Mouse (Mus musculus) heart, embryonic 15.5 days (tissue): ENCODE data around the gene Arhgap10. TPM values are rescaled to one million over a fixed set of nuclear protein-coding genes. Genes with fewer than 3 reads are reported as not detected.
A peak's percentile ranks its signal among the peaks of the same experiment; 100 is the strongest.

ENCODE experiments used
- ATAC-seq: fragments of 200-750 bp; cut with Nextera tagmentation; replicated peaks from 2 replicates; pipeline ENCODE4 v1.8.0; 2017; ENCODE audit warnings: low read depth, moderate TSS enrichment; ENCODE audit not compliant: insufficient number of reproducible peaks, insufficient read depth, low FRiP score
- H3K27ac ChIP-seq: fragments of 300-500 bp; sonication (generic); 2 replicates; pipeline ENCODE4 v1.5.1; 2015; ENCODE audit warnings: mild to moderate bottlenecking, inconsistent platforms
- H3K27me3 ChIP-seq: fragments of 300-500 bp; sonication (generic); 2 replicates; pipeline ENCODE4 v1.6.1; 2015; ENCODE audit warnings: inconsistent platforms
- H3K36me3 ChIP-seq: fragments of 300-500 bp; sonication (generic); 2 replicates; pipeline ENCODE4 v1.6.1; 2015; ENCODE audit warnings: mild to moderate bottlenecking, inconsistent platforms
- H3K4me1 ChIP-seq: fragments of 300-500 bp; sonication (generic); replicated peaks from 2 replicates; pipeline ENCODE4 v1.6.1; 2015; ENCODE audit warnings: inconsistent platforms
- H3K4me2 ChIP-seq: fragments of 300-500 bp; sonication (generic); 2 replicates; pipeline ENCODE4 v1.6.1; 2015; ENCODE audit warnings: inconsistent platforms, mild to moderate bottlenecking, moderate library complexity
- H3K4me3 ChIP-seq: fragments of 300-500 bp; sonication (generic); 2 replicates; pipeline ENCODE4 v1.5.1; 2015; ENCODE audit warnings: mild to moderate bottlenecking, inconsistent platforms
- H3K9ac ChIP-seq: fragments of 300-500 bp; sonication (generic); 2 replicates; pipeline ENCODE4 v1.6.1; 2015; ENCODE audit warnings: mild to moderate bottlenecking, inconsistent platforms
- H3K9me3 ChIP-seq: fragments of 300-500 bp; sonication (generic); replicated peaks from 2 replicates; pipeline ENCODE4 v1.6.1; 2016; ENCODE audit warnings: inconsistent platforms
- WGBS: fragments of 180-500 bp; shearing (Covaris S2); methylation state at CpG from one replicate; pipeline ENCODE4 v1.1.7; 2015; ENCODE audit warnings: mixed read lengths; 5-methylcytosine and 5-hydroxymethylcytosine counted together
- polyA plus RNA-seq: library from polyadenylated mRNA; unstranded; fragments of >200 nt; fragmentation: Nextera tagmentation; extraction: Ambion mirVana; gene quantifications from 2 replicates; pipeline ENCODE4 v1.2.1, GENCODE M21; 2015

Gene Arhgap10
- polyA plus RNA-seq, 1 experiment from 2014 or later, result 29.3 TPM

DNA sequence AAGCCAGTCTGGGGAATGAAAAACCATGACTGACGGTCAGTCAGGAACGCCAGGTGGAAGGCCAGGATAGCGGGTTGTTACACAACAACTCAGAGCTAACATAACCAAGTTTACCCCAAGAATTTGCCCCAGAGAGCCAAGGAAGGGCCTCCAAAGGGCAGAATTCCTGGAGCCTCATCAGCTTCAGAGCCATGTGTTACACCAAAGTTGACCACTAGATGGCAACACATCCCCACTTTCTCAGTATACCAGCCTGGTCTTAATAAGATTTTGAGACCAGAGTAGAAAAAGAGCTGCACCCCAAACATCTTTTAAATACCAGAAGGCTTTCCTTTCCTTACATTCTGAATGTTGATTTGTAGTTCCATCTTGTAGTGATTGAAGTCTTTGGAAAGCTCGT is 98.0 kb downstream of the Arhgap10 start:
- no peak for ATAC-seq
- Histone ChIP-seq H3K36me3 (peaks cover 11% of the 10 kb centered on the region; the same call in 1 of the 2 replicates), H3K4me3 (no peak overlapping the region), H3K9ac (no peak overlapping the region), H3K4me1 (peaks cover 4% of the 10 kb centered on the region; the same call in 1 of the 2 replicates), H3K9me3 (no peaks in the 10 kb centered on the region), H3K4me2 (no peak overlapping the region), H3K27me3 (no peaks in the 10 kb centered on the region), H3K27ac (no peak overlapping the region)
- 55% methylated on average over 4 of the region's 4 CpGs for WGBS

DNA sequence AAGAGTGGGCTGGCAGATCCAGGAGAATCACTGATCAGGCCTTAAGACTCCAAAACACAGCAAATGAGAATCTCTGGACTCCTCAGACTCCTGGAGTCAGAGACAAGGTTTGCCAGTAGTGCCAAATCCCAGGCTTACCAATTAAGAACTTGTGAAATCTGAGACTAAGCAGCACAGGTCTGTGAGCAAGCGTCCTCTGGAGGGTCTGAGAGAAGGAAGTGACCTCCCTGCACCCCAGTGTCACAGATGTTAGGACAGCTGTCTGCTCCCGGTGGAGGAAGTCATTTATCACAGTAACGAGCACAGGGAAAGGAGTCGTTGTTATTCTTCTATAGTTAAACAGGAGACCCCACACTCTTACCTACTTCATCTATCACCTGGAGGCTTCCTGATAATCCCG is 101.0 kb downstream of the Arhgap10 start:
- no peak overlapping the region for H3K9ac ChIP-seq
- H3K4me3 ChIP-seq, result no peak overlapping the region
- 33% methylated on average over 5 of the region's 5 CpGs for WGBS
- H3K4me2 ChIP-seq, result no peak overlapping the region
- H3K4me1 ChIP-seq, result no peaks in the 10 kb centered on the region
- H3K27me3 ChIP-seq, result no peaks in the 10 kb centered on the region
- H3K27ac ChIP-seq, result no peak overlapping the region
- no peak for ATAC-seq
- peaks cover 31% of the 10 kb centered on the region for H3K36me3 ChIP-seq
- H3K9me3 ChIP-seq, result no peaks in the 10 kb centered on the region

DNA sequence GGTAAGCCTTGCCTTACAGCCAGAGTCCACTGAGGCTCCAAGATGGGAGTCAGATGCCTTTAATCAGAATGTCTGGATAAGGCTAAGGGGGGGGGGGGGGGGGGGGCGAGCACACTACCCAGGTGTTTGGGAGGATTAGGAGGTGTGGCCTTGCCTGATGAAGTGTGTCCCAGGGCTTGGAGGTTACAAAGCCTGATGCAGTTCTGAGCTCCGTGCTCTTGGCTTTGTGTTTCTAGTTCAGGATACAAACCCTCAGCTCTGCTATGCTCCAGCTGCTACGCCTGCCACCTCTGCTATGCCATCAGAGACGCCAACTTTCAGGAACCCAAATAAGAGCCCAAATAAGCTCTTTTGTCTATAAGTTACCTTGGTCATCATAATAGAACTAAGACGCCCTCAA is 101.7 kb downstream of the Arhgap10 start:
- Histone ChIP-seq H3K27ac (no peak overlapping the region), H3K36me3 (peaks cover 38% of the 10 kb centered on the region), H3K4me3 (no peak overlapping the region), H3K4me2 (no peak overlapping the region), H3K27me3 (no peaks in the 10 kb centered on the region), H3K9ac (no peak overlapping the region), H3K4me1 (no peaks in the 10 kb centered on the region), H3K9me3 (no peaks in the 10 kb centered on the region)
- no peak for ATAC-seq
- WGBS, result 89% methylated on average over 4 of the region's 5 CpGs

DNA sequence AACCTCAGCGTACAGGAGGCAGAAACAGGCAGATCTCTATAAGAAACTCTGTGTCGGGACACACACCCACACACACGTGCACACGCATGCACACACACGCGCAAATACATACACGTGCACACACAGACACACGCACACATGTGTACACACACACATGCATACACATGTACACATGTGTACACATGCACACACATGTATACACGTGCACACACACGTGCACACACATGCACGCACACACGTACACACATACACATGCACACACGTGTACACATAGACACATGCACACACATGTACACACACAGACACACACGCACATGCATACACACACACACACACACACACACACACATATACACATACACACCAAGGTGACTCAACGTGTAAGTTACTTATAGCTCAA is 106.5 kb downstream of the Arhgap10 start:
- Histone ChIP-seq H3K9ac (no peak overlapping the region), H3K9me3 (no peaks in the 10 kb centered on the region), H3K4me2 (no peak overlapping the region), H3K4me1 (peaks cover 3% of the 10 kb centered on the region; the same call in 1 of the 2 replicates), H3K27me3 (no peaks in the 10 kb centered on the region), H3K4me3 (no peak overlapping the region), H3K27ac (no peak overlapping the region), H3K36me3 (peaks cover 40% of the 10 kb centered on the region)
- 98% methylated on average over 15 of the region's 15 CpGs for WGBS
- no peak for ATAC-seq

DNA sequence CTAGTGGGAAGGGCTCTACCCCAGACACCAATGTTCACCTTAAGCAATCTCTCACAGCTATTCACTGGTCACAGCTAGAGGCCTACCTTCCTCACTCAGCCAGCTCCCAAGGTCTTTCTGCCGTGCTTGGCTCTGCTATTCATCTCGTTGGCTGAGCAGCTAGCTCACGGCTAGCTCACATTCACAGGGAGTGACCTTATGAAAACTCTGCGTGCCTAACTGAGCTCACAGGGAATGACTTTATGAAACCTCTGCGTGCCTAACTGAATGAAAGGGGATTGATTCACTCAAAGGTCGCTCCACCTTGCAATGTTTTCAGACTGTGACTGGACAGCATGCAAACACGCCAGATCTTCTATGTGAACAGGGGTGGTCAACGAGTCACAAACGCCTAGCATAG is 107.4 kb downstream of the Arhgap10 start:
- WGBS, result 84% methylated on average over 9 of the region's 9 CpGs
- ATAC-seq, result no peak
- Histone ChIP-seq H3K9ac (no peak overlapping the region), H3K4me2 (no peak overlapping the region), H3K4me3 (no peak overlapping the region), H3K36me3 (peaks cover 40% of the 10 kb centered on the region), H3K27ac (no peak overlapping the region), H3K9me3 (no peaks in the 10 kb centered on the region), H3K27me3 (no peaks in the 10 kb centered on the region), H3K4me1 (peaks cover 3% of the 10 kb centered on the region; the same call in 1 of the 2 replicates)

DNA sequence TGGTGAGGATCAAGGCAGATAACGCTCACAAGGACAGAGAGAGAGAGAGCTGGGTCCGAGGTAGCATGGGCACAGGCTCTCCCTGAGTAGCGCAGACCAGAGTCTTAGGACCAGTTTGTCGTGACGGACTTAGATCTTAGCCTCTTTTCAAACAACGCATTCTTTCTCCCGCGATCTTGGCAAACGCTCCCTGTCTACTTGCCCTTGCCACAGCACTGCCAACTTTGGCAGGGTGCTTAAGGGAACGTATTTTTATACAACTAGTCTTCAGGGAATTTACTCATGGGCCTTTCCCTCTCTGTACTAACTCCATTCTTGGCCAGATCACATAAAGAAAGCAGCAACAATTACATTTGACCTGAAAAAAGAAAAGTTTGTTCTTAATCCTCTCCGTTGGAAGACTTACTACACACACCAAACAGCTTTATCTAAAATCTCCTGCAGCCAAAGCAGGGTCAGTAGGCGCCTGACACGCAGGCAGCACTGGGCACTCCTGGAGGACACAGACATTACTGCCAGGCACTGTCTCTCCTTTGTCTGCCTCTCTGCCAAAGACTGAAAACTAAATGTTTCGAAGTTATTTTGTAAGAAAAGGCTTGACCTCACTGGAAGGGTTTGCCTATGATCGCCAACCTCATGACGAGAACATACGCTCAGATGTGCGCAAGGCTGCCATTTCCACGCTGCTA is 109.1 kb downstream of the Arhgap10 start:
- WGBS, result 80% methylated on average over 19 of the region's 19 CpGs
- H3K4me1 ChIP-seq, result peaks cover 3% of the 10 kb centered on the region; the same call in 1 of the 2 replicates
- no peak overlapping the region for H3K4me2 ChIP-seq
- no peaks in the 10 kb centered on the region for H3K27me3 ChIP-seq
- H3K9me3 ChIP-seq, result no peaks in the 10 kb centered on the region
- no peak overlapping the region for H3K9ac ChIP-seq
- peak overlapping the region; percentile 34; the same call in 1 of the 2 replicates for H3K27ac ChIP-seq
- H3K4me3 ChIP-seq, result no peak overlapping the region
- ATAC-seq, result no peak
- H3K36me3 ChIP-seq, result peaks cover 34% of the 10 kb centered on the region

DNA sequence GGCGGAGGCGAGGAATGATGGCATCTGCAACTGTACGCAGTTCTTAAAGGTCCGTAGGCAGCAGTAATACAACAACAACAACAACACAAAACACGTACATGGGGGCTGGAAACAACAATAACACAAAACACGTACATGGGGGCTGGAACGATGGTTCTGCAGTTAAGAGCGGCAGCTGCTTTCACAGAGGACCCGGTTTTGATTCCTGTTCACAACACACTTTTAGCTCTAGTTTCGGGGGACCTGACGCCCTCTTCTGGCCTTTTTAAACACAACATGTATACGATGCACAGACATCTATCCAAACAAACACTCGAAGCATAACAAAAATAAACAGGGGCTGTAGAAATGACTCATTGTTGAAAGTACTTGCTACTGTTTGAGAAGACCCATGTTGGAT is 110.9 kb downstream of the Arhgap10 start:
- Histone ChIP-seq H3K27me3 (no peaks in the 10 kb centered on the region), H3K4me3 (no peak overlapping the region), H3K9me3 (no peaks in the 10 kb centered on the region), H3K27ac (no peak overlapping the region), H3K36me3 (peaks cover 20% of the 10 kb centered on the region; the same call in 1 of the 2 replicates), H3K4me1 (peaks cover 3% of the 10 kb centered on the region; the same call in 1 of the 2 replicates), H3K4me2 (no peak overlapping the region), H3K9ac (no peak overlapping the region)
- ATAC-seq, result no peak
- 85% methylated on average over 13 of the region's 13 CpGs for WGBS

DNA sequence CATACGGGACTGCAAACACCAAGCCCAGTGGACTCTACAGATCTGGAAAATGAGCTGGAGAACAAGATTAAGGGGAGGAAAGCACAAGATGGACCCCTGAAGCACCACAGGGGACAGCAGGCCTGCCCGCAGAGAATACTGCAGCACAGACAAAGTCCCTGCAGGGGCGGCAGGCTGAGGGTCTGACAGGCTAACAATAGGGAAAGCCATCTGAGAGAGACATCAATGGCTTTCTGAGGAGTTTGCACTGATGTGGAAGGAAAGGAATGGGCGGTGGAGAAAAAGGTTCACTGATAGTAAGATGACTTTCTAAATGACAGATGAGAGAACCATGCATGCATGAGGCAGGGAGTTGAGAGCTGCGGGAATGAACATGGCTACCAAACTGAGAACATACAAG is 111.3 kb downstream of the Arhgap10 start:
- Histone ChIP-seq H3K9ac (no peak overlapping the region), H3K4me3 (no peak overlapping the region), H3K27me3 (no peaks in the 10 kb centered on the region), H3K4me2 (no peak overlapping the region), H3K27ac (no peak overlapping the region), H3K9me3 (no peaks in the 10 kb centered on the region), H3K36me3 (peaks cover 16% of the 10 kb centered on the region; the same call in 1 of the 2 replicates), H3K4me1 (peaks cover 3% of the 10 kb centered on the region; the same call in 1 of the 2 replicates)
- no peak for ATAC-seq
- 88% methylated on average over 5 of the region's 5 CpGs for WGBS

DNA sequence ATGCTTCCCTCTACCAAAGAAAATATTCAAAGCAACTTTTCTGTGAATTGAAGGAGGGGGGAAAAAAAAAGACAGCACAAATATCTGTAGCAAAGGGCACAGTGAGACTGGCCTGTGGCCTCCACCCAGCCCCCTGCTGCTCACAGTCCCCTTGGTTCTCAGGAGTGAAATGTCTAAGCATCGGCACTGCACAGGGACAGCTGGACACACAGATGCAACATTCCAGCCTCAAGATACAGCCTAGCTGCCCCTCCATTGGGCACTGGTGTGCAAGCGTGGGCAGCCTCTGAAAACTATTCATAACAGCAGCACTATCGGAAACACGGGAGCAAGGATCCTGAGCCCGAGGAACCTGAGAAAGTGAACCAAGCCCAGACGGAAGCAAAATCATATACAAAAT is 113.7 kb downstream of the Arhgap10 start:
- WGBS, result 72% methylated on average over 6 of the region's 6 CpGs
- Histone ChIP-seq H3K4me1 (peaks cover 3% of the 10 kb centered on the region; the same call in 1 of the 2 replicates), H3K4me2 (no peak overlapping the region), H3K27ac (no peak overlapping the region), H3K9ac (no peak overlapping the region), H3K4me3 (no peak overlapping the region), H3K27me3 (no peaks in the 10 kb centered on the region), H3K9me3 (no peaks in the 10 kb centered on the region), H3K36me3 (peaks cover 21% of the 10 kb centered on the region; the same call in 1 of the 2 replicates)
- ATAC-seq, result no peak

DNA sequence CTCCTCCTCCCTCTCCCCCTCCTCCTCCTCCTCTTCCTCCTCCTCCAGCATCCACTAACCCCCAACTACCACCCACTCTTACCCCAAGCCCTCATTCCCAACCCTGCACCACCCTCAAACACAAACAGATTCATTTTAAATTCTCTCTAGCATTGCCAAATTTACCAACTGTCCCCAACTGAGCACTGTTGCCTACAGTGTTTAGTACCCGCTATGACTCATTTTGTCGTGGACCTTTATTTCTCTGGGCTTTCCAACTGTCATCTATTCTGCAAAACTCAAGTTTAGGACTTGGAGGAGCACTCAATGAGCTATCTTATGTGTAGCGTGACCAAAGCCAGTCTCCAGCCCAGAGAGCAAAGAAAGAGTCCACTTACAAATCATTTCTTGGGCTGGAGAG is 115.8 kb downstream of the Arhgap10 start:
- ATAC-seq, result no peak
- H3K9me3 ChIP-seq, result no peaks in the 10 kb centered on the region
- peaks cover 35% of the 10 kb centered on the region for H3K36me3 ChIP-seq
- no peak overlapping the region for H3K9ac ChIP-seq
- H3K4me2 ChIP-seq, result no peak overlapping the region
- H3K4me3 ChIP-seq, result no peak overlapping the region
- H3K27ac ChIP-seq, result no peak overlapping the region
- H3K27me3 ChIP-seq, result no peaks in the 10 kb centered on the region
- no peaks in the 10 kb centered on the region for H3K4me1 ChIP-seq
- WGBS, result 90% methylated on average over 3 of the region's 3 CpGs

DNA sequence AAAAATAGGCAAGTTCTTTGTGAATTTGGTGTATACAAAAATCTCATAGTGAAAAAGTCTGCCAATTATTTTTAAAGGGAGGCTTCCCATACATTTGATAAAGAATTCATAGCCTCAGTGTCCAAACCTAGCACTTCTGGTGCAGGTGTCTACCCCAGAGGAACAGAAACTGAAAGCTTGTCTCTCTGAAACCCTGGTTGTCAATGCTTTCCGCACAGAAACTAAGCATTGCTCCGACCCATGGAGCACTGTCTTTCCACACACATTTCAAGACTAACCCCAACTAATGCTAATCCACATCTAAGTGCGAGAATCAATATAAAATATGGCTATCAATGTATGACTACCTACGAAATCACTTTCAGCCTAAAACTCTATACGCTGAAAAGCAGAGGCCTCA is 116.6 kb downstream of the Arhgap10 start:
- peaks cover 43% of the 10 kb centered on the region for H3K36me3 ChIP-seq
- WGBS, result 93% methylated on average over 5 of the region's 5 CpGs
- H3K4me3 ChIP-seq, result no peak overlapping the region
- H3K9ac ChIP-seq, result no peak overlapping the region
- no peaks in the 10 kb centered on the region for H3K27me3 ChIP-seq
- ATAC-seq, result no peak
- no peaks in the 10 kb centered on the region for H3K4me1 ChIP-seq
- H3K4me2 ChIP-seq, result no peak overlapping the region
- no peak overlapping the region for H3K27ac ChIP-seq
- H3K9me3 ChIP-seq, result no peaks in the 10 kb centered on the region

DNA sequence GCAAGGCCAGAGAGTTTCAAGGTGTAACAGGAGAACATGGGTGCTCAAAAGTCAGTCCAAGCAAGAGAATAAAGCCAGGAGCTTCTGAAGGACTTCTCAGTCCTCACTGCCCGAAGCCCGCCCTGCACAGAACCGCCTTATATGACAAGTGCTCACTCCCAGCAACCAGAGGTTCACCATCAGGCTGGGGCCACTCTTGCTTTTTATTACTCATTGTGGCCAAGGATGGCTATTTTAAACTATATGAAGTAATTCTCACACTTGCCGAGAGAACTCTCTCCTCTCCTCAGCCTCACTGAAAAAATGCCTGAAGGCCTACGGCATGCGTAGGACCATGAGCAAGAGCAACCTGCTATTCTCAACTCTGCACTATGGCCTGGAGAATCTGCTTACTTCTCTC is 133.7 kb downstream of the Arhgap10 start:
- no peaks in the 10 kb centered on the region for H3K27me3 ChIP-seq
- peaks cover 4% of the 10 kb centered on the region; the same call in 1 of the 2 replicates for H3K4me1 ChIP-seq
- no peak overlapping the region for H3K4me2 ChIP-seq
- peaks cover 23% of the 10 kb centered on the region for H3K36me3 ChIP-seq
- H3K4me3 ChIP-seq, result no peak overlapping the region
- no peak overlapping the region for H3K27ac ChIP-seq
- H3K9me3 ChIP-seq, result no peaks in the 10 kb centered on the region
- ATAC-seq, result no peak
- 79% methylated on average over 6 of the region's 6 CpGs for WGBS
- H3K9ac ChIP-seq, result no peak overlapping the region
